Comparison of ENCODE assay signal across 29 mouse cellular contexts in genomic region chr8:106305301-106305700, GRCm38 (mm10). TPM values are rescaled to one million over a fixed set of nuclear protein-coding genes. Genes with fewer than 3 reads are reported as not detected.
"Had no signal": no experiment of that assay in that cellular context is flagged by ENCODE, and none has a peak within 500 bp of the region (broad histone marks: within the 10 kb centered on the region; RNA-seq: fewer than 3 reads in every experiment).

No protein-coding gene starts in this region.

- H3K9ac ChIP-seq: embryonic facial prominence, embryonic 12.5 days; embryonic facial prominence, embryonic 13.5 days; embryonic facial prominence, embryonic 15.5 days; forebrain, embryonic 12.5 days; forebrain, embryonic 13.5 days; forebrain, embryonic 15.5 days; forebrain, postnatal 0 days had no signal

- DNase-seq: cerebellum, adult 2 months; cerebellum, adult 8-10 months; cerebellum, adult 9-10 months; cerebellum, adult 9-11 months; cerebellum, postnatal 10 days; cerebellum, postnatal 14 days; cerebellum, postnatal 25 days; cerebellum, postnatal 36 days; embryo, embryonic 11 days; forebrain, postnatal 0 days; gastrocnemius, adult 2 months; gastrocnemius, postnatal 10 days; gastrocnemius, postnatal 14 days; gastrocnemius, postnatal 25 days; gastrocnemius, postnatal 36 days; heart, adult 18-20 months; heart, adult 2 months had no signal

- H3K4me2 ChIP-seq: embryonic facial prominence, embryonic 12.5 days; embryonic facial prominence, embryonic 13.5 days; embryonic facial prominence, embryonic 15.5 days; forebrain, embryonic 12.5 days; forebrain, embryonic 13.5 days; forebrain, embryonic 15.5 days had no signal

- H3K27me3 ChIP-seq: embryonic facial prominence, embryonic 12.5 days; embryonic facial prominence, embryonic 13.5 days; embryonic facial prominence, embryonic 15.5 days; forebrain, embryonic 12.5 days; forebrain, embryonic 13.5 days; forebrain, embryonic 15.5 days had no signal

- ATAC-seq: forebrain, embryonic 13.5 days; forebrain, embryonic 14.5 days; forebrain, embryonic 15.5 days; forebrain, embryonic 16.5 days; forebrain, postnatal 0 days had no signal

- H3K4me3 ChIP-seq: embryonic facial prominence, embryonic 10.5 days; embryonic facial prominence, embryonic 12.5 days; embryonic facial prominence, embryonic 13.5 days; embryonic facial prominence, embryonic 15.5 days; erythroblast, embryonic 14.5 days; forebrain, embryonic 10.5 days; forebrain, embryonic 12.5 days; forebrain, embryonic 13.5 days; forebrain, embryonic 15.5 days; gastrocnemius, adult 2 months; heart, adult 2 months had no signal

- H3K27ac ChIP-seq: embryonic facial prominence, embryonic 10.5 days; embryonic facial prominence, embryonic 12.5 days; embryonic facial prominence, embryonic 13.5 days; embryonic facial prominence, embryonic 15.5 days; forebrain, embryonic 10.5 days; forebrain, embryonic 12.5 days; forebrain, embryonic 13.5 days; forebrain, embryonic 15.5 days; gastrocnemius, adult 2 months; heart, adult 2 months had no signal

- H3K9me3 ChIP-seq: embryonic facial prominence, embryonic 10.5 days; embryonic facial prominence, embryonic 12.5 days; embryonic facial prominence, embryonic 13.5 days; embryonic facial prominence, embryonic 15.5 days; forebrain, embryonic 10.5 days; forebrain, embryonic 12.5 days; forebrain, embryonic 13.5 days; forebrain, embryonic 15.5 days had no signal

- H3K4me1 ChIP-seq: embryonic facial prominence, embryonic 15.5 days; forebrain, embryonic 10.5 days had no signal

- H3K36me3 ChIP-seq: embryonic facial prominence, embryonic 10.5 days; embryonic facial prominence, embryonic 12.5 days; embryonic facial prominence, embryonic 13.5 days; embryonic facial prominence, embryonic 15.5 days; forebrain, embryonic 10.5 days; forebrain, embryonic 12.5 days; forebrain, embryonic 15.5 days had no signal

RNA-seq across cellular contexts. Expression of gene Smpd3, which starts 32.5 kb away (rescaled TPM):
- total RNA-seq: granulocyte monocyte progenitor cell, adult 5-6 weeks had no signal
- polyA plus RNA-seq: erythroblast, embryonic 14.5 days had no signal
